Mouse (Mus musculus): ENCODE measurements around the gene Nim1k. TPM values are rescaled to one million over a fixed set of nuclear protein-coding genes. Genes with fewer than 3 reads are reported as not detected.
"Not testable (repeated sequence)": the region's sequence is repeated elsewhere in the genome, so short reads cannot be mapped to it uniquely, and the experiment has no call there.

Nim1k gene
- polyA plus RNA-seq, 1 experiment from 2014 or later = 0.53 TPM

DNA sequence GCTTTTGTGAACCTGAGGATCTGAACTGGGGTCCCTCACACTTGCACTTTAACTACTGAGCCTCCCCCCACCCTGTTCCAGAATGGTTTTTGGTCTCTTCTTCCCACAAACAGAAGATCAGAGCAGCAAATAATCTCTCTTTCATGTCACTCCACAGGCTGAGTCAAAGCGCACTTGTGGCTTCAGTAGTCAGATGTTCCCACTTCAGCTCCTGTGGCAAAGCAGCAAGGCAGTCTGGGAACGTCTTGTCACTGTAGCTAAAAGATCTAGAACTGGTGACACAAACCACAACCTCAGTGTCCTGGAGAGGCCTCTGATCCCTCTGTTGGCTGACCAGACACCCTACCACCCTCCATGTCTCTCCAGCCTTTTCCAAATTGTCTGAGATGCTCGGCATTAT, 74.5 kb downstream of the Nim1k start:
- no peak overlapping the region for H3K4me2 ChIP-seq (replicated peaks; ENCODE audit: low read depth)
- no peak for TF ChIP-seq CTCF (IDR thresholded peaks at IDR 0.05; ENCODE audit: low read depth)
- H3K9ac ChIP-seq (ENCODE audit: low read depth, low read length) = no peak overlapping the region
- WGBS = 77% methylated on average over 3 of the region's 3 CpGs
- no peaks in the 10 kb centered on the region for H3K4me1 ChIP-seq (replicated peaks; ENCODE audit: control insufficient read depth, insufficient read depth, low read length)
- H3K9me3 ChIP-seq (ENCODE audit: control insufficient read depth) = no peaks in the 10 kb centered on the region
- no peak overlapping the region for H3K27ac ChIP-seq (ENCODE audit: low read depth, low read length)
- H3K36me3 ChIP-seq (ENCODE audit: control insufficient read depth, insufficient read depth) = no peaks in the 10 kb centered on the region
- H3K4me3 ChIP-seq (ENCODE audit: low read depth, low read length) = no peak overlapping the region
- ATAC-seq = no peak
- H3K27me3 ChIP-seq (replicated peaks; ENCODE audit: control insufficient read depth, insufficient read depth, low read length) = no peaks in the 10 kb centered on the region

DNA sequence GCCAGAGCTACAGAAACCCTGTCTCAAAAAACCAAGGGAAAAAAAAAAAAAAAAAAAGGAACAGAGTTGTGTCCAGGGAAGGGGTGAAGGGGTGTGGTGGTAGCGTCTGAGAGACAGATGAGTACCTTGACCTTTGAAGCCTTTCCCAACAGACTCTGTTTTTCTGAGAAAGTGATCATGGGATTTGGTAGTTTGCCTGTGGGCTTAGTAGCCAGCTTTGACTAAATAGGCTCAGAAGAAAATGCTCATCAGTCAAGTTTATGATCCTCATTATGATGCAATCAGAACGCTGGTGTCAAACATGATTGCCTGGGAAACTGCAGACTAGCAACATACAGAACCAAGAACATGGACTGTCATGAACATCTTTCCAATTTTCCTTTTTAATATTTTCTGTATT, 76.0 kb downstream of the Nim1k start:
- no peak overlapping the region for H3K4me2 ChIP-seq (replicated peaks; ENCODE audit: low read depth)
- H3K4me1 ChIP-seq (replicated peaks; ENCODE audit: control insufficient read depth, insufficient read depth, low read length) = no peaks in the 10 kb centered on the region
- no peak for TF ChIP-seq CTCF (IDR thresholded peaks at IDR 0.05; ENCODE audit: low read depth)
- no peaks in the 10 kb centered on the region for H3K27me3 ChIP-seq (replicated peaks; ENCODE audit: control insufficient read depth, insufficient read depth, low read length)
- 41% methylated on average over 2 of the region's 2 CpGs for WGBS
- no peak overlapping the region for H3K4me3 ChIP-seq (ENCODE audit: low read depth, low read length)
- no peak overlapping the region for H3K27ac ChIP-seq (ENCODE audit: low read depth, low read length)
- H3K9ac ChIP-seq (ENCODE audit: low read depth, low read length) = no peak overlapping the region
- ATAC-seq = no peak
- H3K9me3 ChIP-seq (ENCODE audit: control insufficient read depth) = no peaks in the 10 kb centered on the region
- no peaks in the 10 kb centered on the region for H3K36me3 ChIP-seq (ENCODE audit: control insufficient read depth, insufficient read depth)

DNA sequence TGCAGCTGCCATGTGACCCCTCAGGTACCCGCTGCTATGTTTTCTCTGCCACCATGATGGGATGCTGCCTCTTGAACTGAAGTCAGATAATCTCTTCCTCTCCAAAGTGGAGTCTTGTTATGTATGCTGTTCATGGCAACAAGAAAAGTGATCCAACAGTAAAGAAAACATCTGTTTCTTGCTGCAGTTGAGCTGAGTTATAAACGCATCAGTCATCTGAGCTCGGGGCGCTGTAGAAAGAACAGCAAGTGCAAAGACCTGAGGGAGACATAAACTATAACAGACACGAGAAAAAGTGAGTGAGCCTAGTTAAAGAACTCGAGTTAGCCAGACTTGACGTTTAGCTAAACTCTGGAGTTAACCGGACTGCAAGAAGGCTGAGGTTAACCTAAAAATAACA, 76.9 kb downstream of the Nim1k start:
- no peaks in the 10 kb centered on the region for H3K36me3 ChIP-seq (ENCODE audit: control insufficient read depth, insufficient read depth)
- H3K27me3 ChIP-seq (replicated peaks; ENCODE audit: control insufficient read depth, insufficient read depth, low read length) = no peaks in the 10 kb centered on the region
- ATAC-seq = no peak
- no peak overlapping the region for H3K9ac ChIP-seq (ENCODE audit: low read depth, low read length)
- WGBS = 64% methylated on average over 8 of the region's 8 CpGs
- no peak for TF ChIP-seq CTCF (IDR thresholded peaks at IDR 0.05; ENCODE audit: low read depth)
- H3K4me3 ChIP-seq (ENCODE audit: low read depth, low read length) = no peak overlapping the region
- no peak overlapping the region for H3K27ac ChIP-seq (ENCODE audit: low read depth, low read length)
- no peak overlapping the region for H3K4me2 ChIP-seq (replicated peaks; ENCODE audit: low read depth)
- no peaks in the 10 kb centered on the region for H3K4me1 ChIP-seq (replicated peaks; ENCODE audit: control insufficient read depth, insufficient read depth, low read length)
- no peaks in the 10 kb centered on the region for H3K9me3 ChIP-seq (ENCODE audit: control insufficient read depth)

DNA sequence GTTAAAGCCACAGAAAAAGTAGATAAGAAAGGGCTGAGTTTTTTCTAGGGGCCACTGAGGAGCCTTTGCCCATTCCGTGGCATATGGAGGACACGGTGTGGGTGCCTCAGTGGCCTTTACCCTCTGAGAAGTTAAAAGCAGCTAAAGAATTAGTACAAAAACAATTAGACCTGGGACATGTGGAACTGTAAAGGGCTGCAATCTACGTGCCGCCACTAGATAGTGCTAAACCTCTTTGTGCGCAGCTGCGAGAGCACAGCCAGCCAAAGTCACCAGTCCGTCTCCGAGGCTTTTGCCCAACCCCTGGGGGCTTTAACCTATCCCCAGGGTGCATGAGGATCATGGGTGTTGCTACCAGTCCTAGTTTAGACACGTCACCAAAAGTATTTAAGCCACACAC, 94.3 kb downstream of the Nim1k start:
- H3K36me3 ChIP-seq (ENCODE audit: control insufficient read depth, insufficient read depth); H3K4me3 ChIP-seq (ENCODE audit: low read depth, low read length); H3K9ac ChIP-seq (ENCODE audit: low read depth, low read length); H3K4me1 ChIP-seq (replicated peaks; ENCODE audit: control insufficient read depth, insufficient read depth, low read length); H3K9me3 ChIP-seq (ENCODE audit: control insufficient read depth); H3K4me2 ChIP-seq (replicated peaks; ENCODE audit: low read depth); H3K27me3 ChIP-seq (replicated peaks; ENCODE audit: control insufficient read depth, insufficient read depth, low read length); H3K27ac ChIP-seq (ENCODE audit: low read depth, low read length): not testable (repeated sequence)
- 55% methylated on average over 4 of the region's 9 CpGs for WGBS
- peak; percentile 41; the same call in 1 of the 2 replicates for ATAC-seq
- TF ChIP-seq CTCF (IDR thresholded peaks at IDR 0.05; ENCODE audit: low read depth) = peak; percentile 19; the same call in 1 of the 2 replicates

Other genes with a start within 250 kb of the Nim1k start
- gene Ccl28, start 132.1 kb downstream of the Nim1k start, polyA plus RNA-seq (2015; fragmentation: Nextera tagmentation; extraction: Ambion mirVana) = 1.0 and 1.1 TPM in 2 replicates
- 54.5 and 63.0 TPM in 2 replicates for gene Hmgcs1, start 65.5 kb downstream of the Nim1k start, polyA plus RNA-seq (2015; fragmentation: Nextera tagmentation; extraction: Ambion mirVana)
- 12.9 and 15.4 TPM in 2 replicates for gene Zfp131, start 35.0 kb upstream of the Nim1k start, polyA plus RNA-seq (2015; fragmentation: Nextera tagmentation; extraction: Ambion mirVana)
- gene AF067063, start 74.3 kb upstream of the Nim1k start, polyA plus RNA-seq (2015; fragmentation: Nextera tagmentation; extraction: Ambion mirVana) = not detected in 2 replicates
- gene D13Ertd608e, start 80.1 kb upstream of the Nim1k start, polyA plus RNA-seq (2015; fragmentation: Nextera tagmentation; extraction: Ambion mirVana) = not detected in 2 replicates
- gene Tcstv1, start 138.9 kb upstream of the Nim1k start, polyA plus RNA-seq (2015; fragmentation: Nextera tagmentation; extraction: Ambion mirVana) = not detected in 2 replicates
- gene Gm21761, start 173.4 kb upstream of the Nim1k start, polyA plus RNA-seq (2015; fragmentation: Nextera tagmentation; extraction: Ambion mirVana) = not detected in 2 replicates
- gene B020031M17Rik, start 194.9 kb upstream of the Nim1k start, polyA plus RNA-seq (2015; fragmentation: Nextera tagmentation; extraction: Ambion mirVana) = not detected in 2 replicates

Measured in intestine, postnatal 0 days (tissue).